Mouse (Mus musculus) kidney, embryonic 15.5 days (tissue): ENCODE results near the gene Cdk1. TPM values are rescaled to one million over a fixed set of nuclear protein-coding genes. Genes with fewer than 3 reads are reported as not detected.

Experiments used
- ATAC-seq: fragments of 200-750 bp; cut with Nextera tagmentation; replicated peaks from 2 replicates; pipeline ENCODE4 v1.8.0; 2017; ENCODE audit warnings: moderate TSS enrichment; ENCODE audit not compliant: low FRiP score
- H3K27ac ChIP-seq: fragments of 300-500 bp; sonication (generic); 2 replicates; pipeline ENCODE4 v1.5.1; 2015; ENCODE audit warnings: mild to moderate bottlenecking, inconsistent platforms
- H3K27me3 ChIP-seq: fragments of 300-500 bp; sonication (generic); 2 replicates; pipeline ENCODE4 v1.6.1; 2015; ENCODE audit warnings: inconsistent platforms
- H3K36me3 ChIP-seq: fragments of 300-500 bp; sonication (generic); 2 replicates; pipeline ENCODE4 v1.6.1; 2015; ENCODE audit warnings: inconsistent platforms
- H3K4me1 ChIP-seq: fragments of 300-500 bp; sonication (generic); 2 replicates; pipeline ENCODE4 v1.6.1; 2015; ENCODE audit warnings: inconsistent platforms
- H3K4me2 ChIP-seq: fragments of 300-500 bp; sonication (generic); 2 replicates; pipeline ENCODE4 v1.6.1; 2015; ENCODE audit warnings: moderate library complexity, mild to moderate bottlenecking, inconsistent platforms
- H3K4me3 ChIP-seq: fragments of 300-500 bp; sonication (generic); replicated peaks from 2 replicates; pipeline ENCODE4 v1.5.1; 2015; ENCODE audit warnings: mild to moderate bottlenecking, inconsistent platforms
- H3K9ac ChIP-seq: fragments of 300-500 bp; sonication (generic); 2 replicates; pipeline ENCODE4 v1.6.1; 2015; ENCODE audit warnings: mild to moderate bottlenecking, inconsistent platforms
- H3K9me3 ChIP-seq: fragments of 300-500 bp; sonication (generic); replicated peaks from 2 replicates; pipeline ENCODE4 v1.6.1; 2016; ENCODE audit warnings: inconsistent platforms
- WGBS: fragments of 180-500 bp; shearing (Covaris S2); methylation state at CpG from one replicate; pipeline ENCODE4 v1.1.7; 2015; ENCODE audit warnings: mixed read lengths; 5-methylcytosine and 5-hydroxymethylcytosine counted together
- polyA plus RNA-seq: library from polyadenylated mRNA; unstranded; fragments of >200 nt; fragmentation: Nextera tagmentation; extraction: Ambion mirVana; gene quantifications from 2 replicates; pipeline ENCODE4 v1.2.1, GENCODE M21; 2015

Gene Cdk1
- polyA plus RNA-seq, 1 experiment from 2014 or later = 490 TPM

GRCm38 (mm10) chr10:69340001-69340400, 12.7 kb downstream of the Cdk1 start:
- ATAC-seq = no peak
- Histone ChIP-seq H3K4me2 (no peak overlapping the region), H3K27me3 (no peaks in the 10 kb centered on the region), H3K4me3 (no peak overlapping the region), H3K9me3 (no peaks in the 10 kb centered on the region), H3K36me3 (peaks cover 99% of the 10 kb centered on the region), H3K9ac (no peak overlapping the region), H3K27ac (no peak overlapping the region), H3K4me1 (no peaks in the 10 kb centered on the region)
- WGBS = 86% methylated on average over 6 of the region's 6 CpGs

GRCm38 (mm10) chr10:69336219-69336618, 16.5 kb downstream of the Cdk1 start:
- 87% methylated on average over 11 of the region's 11 CpGs for WGBS
- no peak overlapping the region for H3K4me3 ChIP-seq
- no peak for ATAC-seq
- peaks cover 85% of the 10 kb centered on the region for H3K36me3 ChIP-seq
- no peak overlapping the region for H3K27ac ChIP-seq
- no peak overlapping the region for H3K4me2 ChIP-seq
- no peaks in the 10 kb centered on the region for H3K9me3 ChIP-seq
- no peaks in the 10 kb centered on the region for H3K4me1 ChIP-seq
- H3K27me3 ChIP-seq = no peaks in the 10 kb centered on the region
- H3K9ac ChIP-seq = no peak overlapping the region

GRCm38 (mm10) chr10:69335611-69336010, 17.1 kb downstream of the Cdk1 start:
- Histone ChIP-seq H3K9ac (no peak overlapping the region), H3K4me2 (no peak overlapping the region), H3K27ac (no peak overlapping the region), H3K9me3 (no peaks in the 10 kb centered on the region), H3K4me3 (no peak overlapping the region), H3K36me3 (peaks cover 79% of the 10 kb centered on the region), H3K4me1 (no peaks in the 10 kb centered on the region), H3K27me3 (no peaks in the 10 kb centered on the region)
- WGBS = 79% methylated on average over 4 of the region's 4 CpGs
- ATAC-seq = no peak; the same call in 1 of the 2 replicates

- H3K27ac ChIP-seq = no peak overlapping the region
- no peak for ATAC-seq
- 72% methylated on average over 7 of the region's 7 CpGs for WGBS
- no peak overlapping the region for H3K4me2 ChIP-seq
- H3K4me3 ChIP-seq = no peak overlapping the region
- no peaks in the 10 kb centered on the region for H3K9me3 ChIP-seq
- H3K9ac ChIP-seq = no peak overlapping the region
- peaks cover 75% of the 10 kb centered on the region for H3K36me3 ChIP-seq
- no peaks in the 10 kb centered on the region for H3K4me1 ChIP-seq
- no peaks in the 10 kb centered on the region for H3K27me3 ChIP-seq
These were observed 17.6 kb downstream of the Cdk1 start for GRCm38 (mm10) chr10:69335195-69335536.

- peaks cover 69% of the 10 kb centered on the region for H3K36me3 ChIP-seq
- no peak overlapping the region for H3K4me3 ChIP-seq
- no peaks in the 10 kb centered on the region for H3K4me1 ChIP-seq
- H3K9me3 ChIP-seq = no peaks in the 10 kb centered on the region
- WGBS = 77% methylated on average over 16 of the region's 16 CpGs
- H3K27ac ChIP-seq = no peak overlapping the region
- H3K27me3 ChIP-seq = no peaks in the 10 kb centered on the region
- no peak overlapping the region for H3K9ac ChIP-seq
- ATAC-seq = no peak
- no peak overlapping the region for H3K4me2 ChIP-seq
These were observed 18.2 kb downstream of the Cdk1 start for GRCm38 (mm10) chr10:69334271-69335194.

- no peak overlapping the region for H3K9ac ChIP-seq
- H3K36me3 ChIP-seq = peaks cover 55% of the 10 kb centered on the region
- no peak overlapping the region for H3K4me3 ChIP-seq
- no peak for ATAC-seq
- WGBS = 88% methylated on average over 11 of the region's 11 CpGs
- H3K9me3 ChIP-seq = no peaks in the 10 kb centered on the region
- H3K27me3 ChIP-seq = no peaks in the 10 kb centered on the region
- H3K4me2 ChIP-seq = no peak overlapping the region
- no peaks in the 10 kb centered on the region for H3K4me1 ChIP-seq
- no peak overlapping the region for H3K27ac ChIP-seq
These were observed 19.5 kb downstream of the Cdk1 start for GRCm38 (mm10) chr10:69333212-69333611.

- Histone ChIP-seq H3K36me3 (peaks cover 36% of the 10 kb centered on the region), H3K4me1 (no peaks in the 10 kb centered on the region), H3K4me3 (no peak overlapping the region), H3K27me3 (no peaks in the 10 kb centered on the region), H3K27ac (no peak overlapping the region), H3K9ac (no peak overlapping the region), H3K9me3 (no peaks in the 10 kb centered on the region), H3K4me2 (no peak overlapping the region)
- ATAC-seq = no peak
- 89% methylated on average over 6 of the region's 6 CpGs for WGBS
These were observed 21.5 kb downstream of the Cdk1 start for GRCm38 (mm10) chr10:69331231-69331630.

GRCm38 (mm10) chr10:69328656-69329046, 24.1 kb downstream of the Cdk1 start:
- no peaks in the 10 kb centered on the region for H3K27me3 ChIP-seq
- no peak overlapping the region for H3K27ac ChIP-seq
- no peak overlapping the region for H3K9ac ChIP-seq
- ATAC-seq = no peak
- WGBS = 77% methylated on average over 4 of the region's 4 CpGs
- H3K4me3 ChIP-seq = no peak overlapping the region
- no peak overlapping the region for H3K4me2 ChIP-seq
- H3K9me3 ChIP-seq = no peaks in the 10 kb centered on the region
- H3K36me3 ChIP-seq = peaks cover 10% of the 10 kb centered on the region
- H3K4me1 ChIP-seq = no peaks in the 10 kb centered on the region

- Histone ChIP-seq H3K4me1 (no peaks in the 10 kb centered on the region), H3K36me3 (peaks cover 5% of the 10 kb centered on the region), H3K4me3 (no peak overlapping the region), H3K9me3 (no peaks in the 10 kb centered on the region), H3K27me3 (no peaks in the 10 kb centered on the region), H3K9ac (no peak overlapping the region), H3K27ac (no peak overlapping the region), H3K4me2 (no peak overlapping the region)
- 88% methylated on average over 12 of the region's 12 CpGs for WGBS
- ATAC-seq = no peak
These were observed 24.6 kb downstream of the Cdk1 start for GRCm38 (mm10) chr10:69328029-69328655.

GRCm38 (mm10) chr10:69327362-69327761, 25.4 kb downstream of the Cdk1 start:
- H3K27me3 ChIP-seq = no peaks in the 10 kb centered on the region
- H3K4me3 ChIP-seq = no peak overlapping the region
- no peaks in the 10 kb centered on the region for H3K4me1 ChIP-seq
- no peak overlapping the region for H3K9ac ChIP-seq
- no peak for ATAC-seq
- H3K36me3 ChIP-seq = no peaks in the 10 kb centered on the region
- WGBS = 69% methylated on average over 8 of the region's 8 CpGs
- no peak overlapping the region for H3K4me2 ChIP-seq
- H3K27ac ChIP-seq = no peak overlapping the region
- no peaks in the 10 kb centered on the region for H3K9me3 ChIP-seq

- Histone ChIP-seq H3K27me3 (no peaks in the 10 kb centered on the region), H3K9me3 (no peaks in the 10 kb centered on the region), H3K9ac (no peak overlapping the region), H3K4me3 (no peak overlapping the region), H3K36me3 (no peaks in the 10 kb centered on the region), H3K4me2 (no peak overlapping the region), H3K27ac (no peak overlapping the region), H3K4me1 (peaks cover 8% of the 10 kb centered on the region)
- WGBS = 84% methylated on average over 3 of the region's 3 CpGs
- no peak for ATAC-seq
These were observed 26.3 kb downstream of the Cdk1 start for GRCm38 (mm10) chr10:69326433-69326832.

GRCm38 (mm10) chr10:69324816-69325215, 27.9 kb downstream of the Cdk1 start:
- no peaks in the 10 kb centered on the region for H3K9me3 ChIP-seq
- 87% methylated on average over 7 of the region's 7 CpGs for WGBS
- H3K36me3 ChIP-seq = no peaks in the 10 kb centered on the region
- ATAC-seq = no peak
- peaks cover 11% of the 10 kb centered on the region for H3K4me1 ChIP-seq
- no peak overlapping the region for H3K4me3 ChIP-seq
- no peak overlapping the region for H3K4me2 ChIP-seq
- no peak overlapping the region for H3K9ac ChIP-seq
- H3K27ac ChIP-seq = no peak overlapping the region
- H3K27me3 ChIP-seq = no peaks in the 10 kb centered on the region
